Mouse (Mus musculus) thymus, postnatal 0 days (tissue): ENCODE data around the gene Cdh20. TPM values are rescaled to one million over a fixed set of nuclear protein-coding genes. Genes with fewer than 3 reads are reported as not detected.

Experiments
- DNase-seq: peaks from one replicate; pipeline ENCODE4 v3.0.0-alpha.2; 2015; ENCODE audit warnings: low spot score
- polyA plus RNA-seq: library from polyadenylated mRNA; unstranded; fragments of >200 nt; fragmentation: Nextera tagmentation; extraction: Ambion mirVana; gene quantifications from 2 replicates; pipeline ENCODE4 v1.2.1, GENCODE M21; 2015

Cdh20 gene
- polyA plus RNA-seq, 1 experiment from 2014 or later, result not detected

DNA sequence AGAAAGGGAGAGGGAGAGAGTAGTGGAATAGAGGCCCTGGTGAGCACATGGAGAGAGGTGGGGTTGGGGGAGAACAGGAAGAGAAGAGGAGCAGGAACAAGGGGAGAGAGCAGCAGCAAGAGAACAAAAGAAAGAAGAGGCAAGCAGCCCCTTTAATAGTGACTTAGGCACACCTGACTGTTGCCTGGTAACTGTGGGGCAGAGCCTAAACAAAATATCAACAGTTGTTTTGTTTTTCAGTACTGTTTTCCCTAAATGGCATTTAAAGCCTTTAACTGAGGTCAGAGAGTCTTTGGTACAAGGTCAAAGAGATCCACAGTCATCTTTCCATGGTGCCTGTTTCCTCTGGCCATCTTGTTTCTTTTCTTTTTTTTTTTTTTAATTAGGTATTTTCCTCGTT lies 245.0 kb downstream of the Cdh20 start:
- no peak for DNase-seq

GRCm38 (mm10) chr1:105041668-105042067 lies 273.3 kb downstream of the Cdh20 start:
- no peak for DNase-seq
